Mouse (Mus musculus) urinary bladder, postnatal 25 days (tissue): ENCODE measurements around the gene Gosr1.
"Not testable (repeated sequence)": the region's sequence is repeated elsewhere in the genome, so short reads cannot be mapped to it uniquely, and the experiment has no call there.

Experiments used
- DNase-seq: peaks from one replicate; pipeline ENCODE4 v3.0.0; 2022; ENCODE audit warnings: low spot score

Gene Gosr1

DNA sequence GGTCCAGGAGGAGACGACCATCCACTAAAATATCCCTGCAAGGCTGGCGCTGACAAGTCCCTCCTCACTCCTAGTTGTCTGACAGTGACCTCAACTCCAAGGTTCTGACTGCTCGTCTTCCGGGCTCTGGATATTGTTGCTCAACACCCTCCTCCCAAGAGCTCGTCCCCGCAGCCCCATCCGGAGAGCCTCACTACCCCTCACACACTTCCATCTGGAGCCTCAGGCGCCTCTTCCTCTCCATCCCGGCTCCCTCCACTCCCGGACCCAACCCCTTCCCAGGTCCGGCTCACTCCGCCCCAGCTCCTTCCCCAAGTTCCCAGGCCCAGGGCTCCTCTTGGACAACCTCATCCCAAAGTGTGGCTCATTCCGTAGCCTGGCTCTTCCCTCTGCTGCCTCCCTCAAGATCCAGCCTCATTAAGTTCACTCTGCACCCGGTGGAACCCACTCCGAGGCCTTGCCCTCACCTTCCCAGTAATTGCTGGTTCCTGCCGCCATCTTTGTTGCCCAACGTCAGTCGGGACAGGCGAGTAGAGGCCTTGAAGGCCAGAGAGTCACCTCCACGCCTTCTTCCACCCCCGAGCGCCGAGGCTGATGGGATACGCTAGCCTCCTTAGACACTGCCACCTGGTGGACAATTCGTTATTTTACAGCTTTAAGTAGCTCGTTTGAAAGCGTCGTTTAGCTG, at the start of gene Gosr1:
TSS of gene Gosr1 (minus strand) at position 527 of the 688 bp plus-strand sequence.
- peak; percentile 83 for DNase-seq

DNA sequence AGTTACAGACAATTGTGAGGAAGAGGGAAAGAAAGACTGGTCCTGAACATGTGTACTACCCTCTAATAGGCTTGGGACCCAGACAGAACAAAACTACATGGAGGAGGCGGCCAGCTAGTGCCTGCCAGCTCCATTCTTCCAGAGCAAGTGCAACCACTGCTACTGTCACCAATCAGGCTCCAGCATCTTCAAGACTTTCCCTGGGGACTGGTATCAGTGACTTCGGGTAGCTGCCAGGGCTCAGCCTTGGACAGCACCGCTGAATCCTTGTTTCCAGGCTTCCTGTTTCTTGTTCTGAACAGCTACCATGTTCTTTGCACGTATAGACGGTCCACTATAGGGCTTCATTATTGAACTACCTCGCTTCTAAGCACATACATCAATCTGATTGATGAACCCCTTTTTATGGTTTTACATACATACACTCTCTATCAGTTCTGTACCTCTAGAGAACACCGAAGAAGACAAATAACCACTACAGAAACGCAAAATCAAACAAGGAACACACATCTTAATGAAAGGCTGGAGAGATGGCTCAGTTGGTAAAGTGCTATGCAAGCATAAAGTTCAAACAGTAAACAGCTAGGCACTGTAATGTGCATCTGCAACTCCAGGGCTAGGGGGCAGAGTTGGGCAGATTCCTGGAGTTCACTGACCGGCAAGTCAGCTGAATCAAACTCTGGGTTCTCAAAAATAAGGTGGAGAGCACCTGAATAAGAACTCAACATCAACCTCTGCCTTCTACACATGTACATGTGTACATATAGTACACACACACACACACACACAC, 47.5 kb upstream of the Gosr1 start:
- no peak for DNase-seq

DNA sequence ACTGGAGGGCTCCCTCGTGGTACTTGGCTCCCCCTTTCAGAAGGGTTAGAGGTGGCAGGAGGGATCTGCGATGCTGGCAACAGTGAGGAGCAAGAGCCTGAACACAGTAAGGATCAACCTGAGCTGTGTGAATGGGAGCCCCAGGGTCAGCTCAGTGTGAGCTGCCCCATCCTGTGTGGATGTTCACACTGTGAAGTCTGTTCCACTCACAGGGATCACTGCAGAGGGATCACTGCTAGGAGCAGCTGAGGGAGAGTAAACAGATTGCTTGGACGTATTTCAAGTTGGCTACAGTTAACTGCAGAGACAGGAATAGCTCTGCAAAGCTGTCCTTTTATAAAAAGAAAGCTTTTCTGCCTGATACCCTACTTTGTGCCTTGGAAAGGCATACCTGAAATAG, 46.1 kb upstream of the Gosr1 start:
- DNase-seq = no peak

DNA sequence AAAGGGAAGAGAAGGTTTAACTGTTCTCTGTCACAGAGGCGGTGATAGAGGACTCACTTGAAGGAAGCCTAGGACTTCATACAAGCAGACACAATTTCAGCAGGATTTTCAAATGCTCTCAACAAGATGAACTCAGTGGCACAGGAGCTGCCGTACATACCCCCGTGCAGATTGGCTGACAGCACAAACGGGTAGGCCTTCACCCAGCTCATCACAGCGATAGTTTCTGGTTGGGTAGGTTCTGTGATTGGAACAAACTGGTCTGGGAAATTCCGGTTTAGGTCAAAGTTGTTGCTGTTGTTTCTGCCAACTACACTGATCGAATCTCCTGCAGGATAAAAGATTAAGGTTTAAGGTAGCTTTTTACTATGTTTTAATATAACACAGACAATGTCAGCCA, 45.2 kb upstream of the Gosr1 start:
- no peak for DNase-seq

DNA sequence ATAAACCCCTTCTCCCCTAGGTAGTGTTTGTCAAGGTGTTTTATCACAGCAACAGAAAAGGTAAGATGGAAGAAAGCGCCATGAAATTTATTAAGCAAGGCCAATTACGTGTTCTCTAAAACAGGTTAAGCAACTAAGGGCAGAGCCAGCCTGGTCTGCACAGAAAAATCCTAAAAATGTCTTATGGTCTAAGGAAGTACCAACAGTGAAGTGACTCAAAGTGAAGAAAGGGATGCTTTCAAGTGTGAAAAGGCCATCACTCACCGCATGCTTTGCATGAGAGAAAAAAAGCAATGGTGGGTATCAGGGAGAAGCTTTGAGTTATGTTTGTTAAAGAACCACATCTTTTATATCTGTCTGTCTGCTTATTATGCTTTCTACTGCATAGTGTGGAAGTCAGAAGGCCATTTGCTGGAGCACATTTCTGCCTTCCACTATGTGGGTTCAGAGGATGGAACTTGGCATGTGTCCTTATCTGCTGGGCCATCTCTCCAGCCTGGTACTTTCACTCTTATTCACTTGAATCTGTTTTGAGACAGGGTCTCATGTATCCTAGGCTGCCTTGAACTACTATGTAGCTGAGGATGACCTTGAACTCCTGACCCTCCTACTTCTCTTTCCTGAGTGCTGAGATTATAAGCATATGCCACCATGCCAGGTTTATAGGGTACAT, 43.8 kb upstream of the Gosr1 start:
- DNase-seq = no peak

DNA sequence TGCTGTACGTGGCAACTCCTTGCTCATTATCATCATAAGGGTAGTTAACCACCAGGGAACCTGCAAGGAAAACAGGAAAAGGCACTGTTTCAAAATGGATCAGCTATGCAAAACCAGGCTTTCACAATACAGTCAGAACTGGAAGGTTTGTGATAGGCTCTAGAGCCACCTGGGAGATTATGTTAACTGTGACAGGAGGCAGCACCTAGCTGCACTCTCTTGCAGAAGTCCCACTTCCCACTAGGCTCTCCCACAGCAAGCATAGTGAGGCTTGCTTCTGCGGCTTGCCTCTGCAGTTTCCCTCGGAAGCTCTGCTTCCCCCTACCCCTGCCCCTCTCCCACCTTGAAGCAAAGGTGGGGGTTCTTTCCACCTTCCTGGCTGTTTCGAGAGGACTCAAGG, 42.6 kb upstream of the Gosr1 start:
- no peak for DNase-seq

DNA sequence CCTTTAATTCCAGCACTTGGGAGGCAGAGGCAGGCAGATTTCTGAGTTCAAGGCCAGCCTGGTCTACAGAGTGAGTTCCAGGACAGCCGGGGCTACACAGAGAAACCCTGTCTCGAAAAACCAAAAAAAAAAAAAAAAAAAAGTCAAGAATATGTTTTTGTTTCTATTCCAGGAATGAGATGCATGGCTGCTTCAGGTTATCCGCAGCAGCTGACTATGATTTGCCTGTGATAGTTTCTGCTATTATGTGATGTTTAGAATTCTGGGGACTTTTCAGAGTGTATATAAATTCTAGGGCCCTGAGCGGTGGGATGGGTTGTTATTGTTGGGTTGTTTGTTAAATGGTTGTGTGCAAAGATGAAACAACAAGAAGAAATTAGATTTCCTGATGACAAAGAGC, 41.7 kb upstream of the Gosr1 start:
- DNase-seq = not testable (repeated sequence)

DNA sequence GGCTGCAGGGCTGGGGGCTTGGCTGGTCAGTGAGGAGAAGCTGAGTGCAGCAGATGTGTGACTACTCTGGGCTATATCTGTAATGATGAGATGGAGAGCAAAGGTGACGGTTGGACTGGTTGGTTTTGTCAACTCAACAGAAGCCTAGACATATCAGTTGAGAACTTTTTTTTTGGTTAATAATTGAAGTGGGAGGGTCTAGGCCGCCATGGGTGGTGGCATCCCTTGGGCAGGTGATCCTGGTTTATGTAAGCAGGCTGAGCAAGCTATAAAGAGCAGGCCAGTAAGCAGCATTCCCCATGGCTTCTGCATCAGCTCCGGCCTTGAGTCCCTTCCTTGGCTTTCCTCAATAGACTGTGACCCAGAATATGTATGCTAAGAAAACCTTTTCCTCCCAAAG, 39.9 kb upstream of the Gosr1 start:
- DNase-seq = no peak

DNA sequence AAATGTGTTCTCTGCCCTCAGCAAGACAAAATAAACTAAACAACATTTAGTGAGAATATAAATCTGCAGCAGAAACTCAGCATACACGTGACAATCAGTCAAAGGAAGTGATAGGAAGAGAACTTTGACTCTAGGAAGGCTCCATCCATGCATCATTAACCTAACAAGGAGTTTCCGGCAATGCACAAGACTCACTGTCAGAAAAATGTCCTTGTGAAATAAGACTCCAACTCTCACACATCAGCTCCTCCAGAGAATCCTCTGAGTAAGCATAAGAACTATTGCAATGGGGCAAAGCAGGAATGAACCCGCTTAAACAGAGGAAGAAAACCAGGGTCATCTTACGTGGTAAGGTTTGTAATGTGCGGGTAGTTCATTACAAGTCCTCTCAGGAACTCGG, 33.9 kb upstream of the Gosr1 start:
- DNase-seq = no peak

DNA sequence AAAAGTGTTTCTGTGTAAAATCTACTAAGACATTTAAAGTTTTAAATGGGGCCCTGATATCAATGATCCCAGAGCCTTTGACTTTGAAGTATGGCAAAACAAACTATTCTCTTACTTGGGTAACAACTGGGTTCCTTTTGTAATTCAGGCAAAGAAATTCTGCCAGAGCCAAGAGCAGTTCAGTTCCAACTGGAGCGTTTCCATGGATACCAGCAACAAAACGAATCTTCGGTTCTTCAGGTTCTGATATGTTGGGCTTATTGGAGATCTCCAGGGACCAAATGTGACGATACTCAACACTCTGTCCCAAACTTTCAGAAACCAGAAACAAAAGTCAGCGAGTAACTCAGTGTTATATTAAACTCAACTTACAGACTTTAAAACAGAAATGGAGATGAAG, 31.9 kb upstream of the Gosr1 start:
- DNase-seq = no peak

DNA sequence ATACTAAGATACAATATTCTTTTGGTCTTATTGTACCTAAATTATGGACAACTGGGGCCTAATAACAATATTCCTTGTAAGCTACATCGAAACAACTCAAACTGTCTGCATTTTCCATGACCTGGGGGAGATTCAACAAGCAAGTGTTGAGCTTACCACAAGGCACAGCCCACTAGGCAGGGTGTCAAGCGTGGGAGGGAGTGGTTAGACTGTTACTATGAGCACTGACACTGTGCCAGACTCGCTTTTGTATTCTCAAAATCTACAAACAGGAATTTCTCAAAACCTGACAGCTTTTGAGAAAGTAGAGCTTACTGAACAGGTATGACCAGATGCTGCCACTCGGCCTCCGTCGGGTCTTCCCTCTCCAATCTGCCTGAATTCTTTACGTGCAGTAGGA, 28.0 kb upstream of the Gosr1 start:
- DNase-seq = no peak

DNA sequence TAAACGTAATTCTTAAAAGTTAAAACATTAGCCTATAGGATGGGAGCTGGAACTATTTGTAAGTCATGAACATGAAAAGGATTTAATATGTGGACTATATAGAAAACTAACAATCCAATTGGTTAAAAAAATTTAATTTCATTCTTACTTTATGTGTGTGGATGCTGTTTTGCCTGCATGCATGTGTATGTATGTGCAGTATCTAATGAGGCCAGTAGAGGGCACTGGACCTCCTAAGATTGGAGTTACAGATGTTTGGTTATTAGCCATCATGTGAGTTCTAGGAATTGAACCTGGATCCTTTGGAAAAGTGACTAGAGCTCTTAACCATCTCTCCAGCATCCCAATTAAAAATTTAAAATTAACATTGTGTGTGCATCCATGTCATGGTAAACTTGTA, 25.9 kb upstream of the Gosr1 start:
- DNase-seq = peak; percentile 16

DNA sequence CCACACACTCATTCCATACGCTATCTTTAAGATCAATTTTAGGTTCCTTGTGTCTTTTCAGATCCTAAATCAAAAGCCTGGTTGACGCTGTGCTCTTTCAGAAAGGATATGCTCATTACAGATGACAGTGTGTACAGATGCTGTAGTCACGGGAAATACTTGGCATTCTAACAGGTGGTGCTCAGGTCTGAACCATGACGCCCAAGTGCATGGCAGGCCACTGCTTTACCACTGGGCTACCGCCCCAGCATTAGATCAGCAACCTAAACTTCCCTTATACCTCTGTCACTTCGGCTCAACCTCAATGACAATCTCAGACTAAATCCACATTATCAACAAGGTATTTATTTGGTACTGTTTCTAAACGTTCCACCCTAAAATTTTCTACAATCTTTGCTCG, 12.2 kb upstream of the Gosr1 start:
- no peak for DNase-seq

DNA sequence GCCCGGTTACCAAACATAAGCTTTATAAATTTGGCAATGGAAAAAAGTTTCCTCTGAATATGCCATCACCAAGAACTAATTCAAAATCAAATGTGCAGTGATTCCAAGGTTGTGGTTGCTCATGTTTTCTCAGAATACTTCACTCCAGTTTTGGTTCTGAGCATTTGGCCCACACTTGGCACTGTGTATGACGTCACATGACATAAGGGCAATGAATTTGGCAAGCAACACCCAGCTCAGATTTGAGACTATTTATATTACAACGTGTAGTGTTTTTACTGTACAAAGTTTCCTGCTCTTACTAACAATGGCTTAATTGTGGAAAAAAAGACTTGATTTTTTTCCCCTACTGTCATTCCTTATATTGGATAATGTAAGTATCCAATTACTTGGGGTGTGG, 10.4 kb upstream of the Gosr1 start:
- DNase-seq = no peak

DNA sequence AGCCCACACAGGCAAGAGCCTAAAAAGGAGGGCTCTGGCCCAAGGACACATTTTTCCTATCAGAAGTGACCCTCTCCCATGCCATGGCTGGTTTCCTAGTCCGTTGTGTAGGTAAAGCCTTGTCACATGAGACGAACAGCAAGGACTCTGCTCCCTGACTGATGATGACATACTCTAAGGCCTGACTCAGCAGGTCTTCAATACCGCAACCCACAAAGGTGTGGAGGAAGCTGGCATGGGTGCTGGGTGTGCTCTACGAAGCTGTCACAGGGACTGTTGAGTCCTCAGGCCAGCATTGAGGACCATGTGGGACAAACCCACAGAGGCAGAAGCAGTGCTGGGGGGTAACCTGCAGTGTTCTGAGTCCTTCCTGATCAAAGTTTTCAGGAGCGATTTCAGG, 7.2 kb upstream of the Gosr1 start:
- DNase-seq = no peak

DNA sequence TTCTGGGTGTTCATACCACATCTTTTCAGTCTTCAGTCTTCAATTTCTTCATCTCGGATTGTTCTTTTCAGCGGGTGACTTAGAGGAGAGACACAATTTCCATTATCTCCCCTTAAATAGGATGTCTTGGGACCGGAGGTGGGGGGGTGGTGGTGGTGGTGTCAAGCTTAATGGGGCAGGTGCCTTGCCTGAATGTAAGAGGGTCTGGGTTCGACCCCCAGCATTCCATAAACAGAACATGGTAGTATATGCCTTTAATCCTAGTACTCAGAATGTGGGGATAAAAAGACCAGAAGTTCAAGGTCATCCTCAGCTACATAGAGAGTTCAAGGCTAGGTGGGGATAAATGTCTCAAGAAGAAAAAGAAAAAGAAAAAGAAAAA, 353 bp upstream of the Gosr1 start:
- no peak for DNase-seq

DNA sequence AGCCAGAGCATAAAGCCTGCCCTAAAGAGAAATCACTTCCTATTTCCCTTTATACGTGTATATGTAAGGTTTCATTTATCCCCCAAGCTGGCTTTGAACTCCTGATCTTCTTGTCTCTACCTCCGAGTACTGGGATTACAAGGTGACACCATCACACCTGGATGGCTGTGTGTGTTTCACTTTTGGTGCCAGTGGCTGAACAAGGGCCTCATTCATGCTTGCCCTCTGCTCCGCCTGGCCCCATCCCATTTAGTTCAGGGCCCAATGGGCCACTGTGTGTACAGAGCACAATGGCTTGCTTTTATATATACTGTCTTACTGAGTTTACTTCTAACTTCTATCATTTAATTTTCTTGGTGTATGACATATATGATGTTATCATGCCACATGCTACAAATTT, 11.1 kb downstream of the Gosr1 start:
- DNase-seq = no peak

DNA sequence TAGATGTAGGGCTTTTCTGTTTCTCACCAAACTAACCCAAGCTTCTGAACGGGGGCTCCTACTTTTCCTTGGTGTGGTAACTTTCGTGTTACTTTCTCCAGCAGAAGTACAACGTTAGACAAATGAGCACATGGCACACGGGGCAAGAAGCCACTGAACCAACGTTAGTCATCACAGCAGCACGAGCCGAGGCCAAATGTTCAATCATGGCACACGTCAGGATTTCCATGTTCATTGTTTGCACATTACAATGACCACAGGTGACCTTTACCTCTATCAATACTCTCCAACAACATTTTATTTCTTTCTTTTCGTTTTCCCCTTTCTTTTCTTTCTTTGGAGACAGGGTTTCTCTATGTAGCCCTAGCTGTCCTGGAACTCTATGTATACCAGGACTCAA, 14.6 kb downstream of the Gosr1 start:
- no peak for DNase-seq

DNA sequence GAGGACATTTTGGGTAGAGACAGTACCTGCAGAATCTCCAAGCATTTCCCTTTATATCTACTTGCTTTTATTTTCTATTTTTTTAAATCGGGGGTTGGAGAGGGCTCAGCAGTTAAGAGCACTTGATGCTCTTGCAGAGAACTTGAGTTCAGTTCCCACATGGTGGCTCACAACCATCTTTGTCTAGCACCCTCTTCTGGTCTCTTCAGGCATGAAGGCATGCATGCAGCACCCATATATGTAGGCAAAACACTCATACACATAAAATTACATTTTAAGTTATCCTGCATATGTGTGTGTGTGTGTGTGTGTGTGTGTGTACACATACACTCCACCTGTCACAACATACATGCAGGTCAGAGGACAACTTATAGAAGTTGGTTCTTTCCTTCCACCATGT, 17.5 kb downstream of the Gosr1 start:
- no peak for DNase-seq

DNA sequence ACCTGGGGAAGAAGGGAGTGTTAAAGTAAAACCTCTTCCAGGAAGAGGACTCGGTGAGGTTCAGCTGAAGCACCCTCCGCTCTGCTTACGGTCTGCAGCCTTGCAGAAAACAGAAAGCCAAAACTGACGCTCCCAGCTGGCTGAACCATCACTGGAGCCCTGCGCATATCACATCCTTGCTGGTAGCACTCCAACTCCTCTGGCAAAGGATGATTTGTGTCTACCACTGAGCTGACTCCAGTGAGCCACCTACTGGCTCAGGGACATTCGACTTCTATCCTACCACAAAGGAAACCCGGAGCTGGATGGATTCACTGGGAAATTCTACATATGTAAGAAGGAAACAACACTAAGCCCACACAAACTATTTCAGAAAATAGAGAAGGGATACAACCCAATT, 18.8 kb downstream of the Gosr1 start:
- peak; percentile 8 for DNase-seq

DNA sequence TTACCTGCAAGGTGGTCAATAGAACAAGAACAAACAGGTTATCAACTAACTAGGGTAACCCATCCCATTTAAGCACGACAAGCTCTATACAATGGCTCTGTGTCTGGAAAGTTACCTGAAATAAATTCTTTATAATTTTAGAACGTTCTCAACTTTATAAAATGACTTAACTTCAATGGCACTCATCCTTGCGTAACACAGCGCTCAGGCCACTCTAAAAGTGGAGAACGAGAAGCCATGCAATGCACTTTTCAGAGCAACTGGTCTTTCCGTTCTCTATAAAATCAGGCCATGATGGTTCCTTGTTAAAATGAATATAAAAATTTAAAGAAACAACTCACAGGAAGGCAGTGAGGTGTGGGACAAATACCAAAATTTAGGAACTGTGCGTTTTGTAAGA, 20.9 kb downstream of the Gosr1 start:
- DNase-seq = no peak

DNA sequence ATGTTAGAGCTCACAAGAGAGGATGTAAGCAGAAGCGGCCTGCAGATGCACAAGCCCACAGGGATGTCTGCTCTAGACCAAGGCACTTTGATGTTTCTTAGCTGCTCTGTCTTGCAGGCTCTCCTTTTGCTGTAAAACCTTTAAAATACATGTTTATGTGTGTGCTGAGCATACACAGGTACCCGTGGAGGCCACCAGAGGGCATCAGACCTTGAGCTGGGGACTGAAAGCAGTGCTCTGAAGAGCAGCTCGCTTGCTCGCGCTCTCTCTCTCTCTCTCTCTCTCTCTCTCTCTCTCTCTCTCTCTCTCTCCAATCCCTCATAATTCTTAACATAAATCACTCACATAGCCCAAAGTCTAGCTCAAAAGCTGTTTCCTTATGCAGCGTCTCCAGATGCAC, 24.3 kb downstream of the Gosr1 start:
- DNase-seq = no peak

DNA sequence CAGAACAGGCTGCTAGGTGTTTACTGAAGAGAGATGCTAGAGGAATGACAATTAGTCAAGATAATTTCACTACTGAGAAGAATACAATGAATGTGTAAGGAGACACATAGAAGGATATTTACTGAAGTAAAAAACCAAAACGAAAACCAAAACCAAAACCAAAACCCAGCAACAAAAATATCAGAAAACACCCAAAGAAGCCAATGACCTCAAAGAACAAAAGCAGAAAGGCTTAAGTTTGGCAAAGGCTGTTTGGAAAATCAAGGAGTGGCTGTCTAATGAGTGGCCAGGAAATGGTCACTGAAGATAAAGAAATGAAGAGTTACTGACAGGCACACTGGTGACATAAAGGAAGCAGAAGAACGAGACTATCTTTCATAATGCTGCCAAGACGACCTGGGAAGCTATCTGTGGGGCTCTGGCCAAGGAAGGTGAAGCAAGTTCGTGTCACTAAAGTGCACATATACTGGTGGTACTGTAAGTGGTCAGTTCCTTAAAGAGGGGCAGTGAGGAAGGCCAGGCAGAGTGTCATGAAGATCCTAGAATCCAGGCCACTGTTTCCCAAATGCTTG, 27.5 kb downstream of the Gosr1 start:
- DNase-seq = no peak
